Mouse (Mus musculus): ENCODE data around the gene Ndrg4. TPM values are rescaled to one million over a fixed set of nuclear protein-coding genes. Genes with fewer than 3 reads are reported as not detected.

Ndrg4 gene
- polyA plus RNA-seq, 1 experiment from 2014 or later, result 45.5 TPM

- no peak for ATAC-seq (ENCODE audit: low FRiP score)
- Histone ChIP-seq H3K36me3 (ENCODE audit: control insufficient read depth, insufficient read depth, low read length) (no peaks in the 10 kb centered on the region), H3K27me3 (ENCODE audit: control insufficient read depth, insufficient read depth, low read length) (peaks cover 16% of the 10 kb centered on the region), H3K4me2 (no peak overlapping the region), H3K27ac (ENCODE audit: low read depth, low read length) (no peak overlapping the region), H3K4me1 (ENCODE audit: control insufficient read depth, insufficient read depth, low read length) (no peaks in the 10 kb centered on the region), H3K4me3 (ENCODE audit: low read depth, low read length) (no peak overlapping the region), H3K9ac (ENCODE audit: low read length) (no peak overlapping the region), H3K9me3 (ENCODE audit: control insufficient read depth, low read length) (no peaks in the 10 kb centered on the region)
- 84% methylated on average over 6 of the region's 6 CpGs for WGBS
- DNase-seq (ENCODE audit: low spot score, missing footprints), result no peak
Measured at GRCm38 (mm10) chr8:95671861-95672260, 4.9 kb upstream of the Ndrg4 start.

DNA sequence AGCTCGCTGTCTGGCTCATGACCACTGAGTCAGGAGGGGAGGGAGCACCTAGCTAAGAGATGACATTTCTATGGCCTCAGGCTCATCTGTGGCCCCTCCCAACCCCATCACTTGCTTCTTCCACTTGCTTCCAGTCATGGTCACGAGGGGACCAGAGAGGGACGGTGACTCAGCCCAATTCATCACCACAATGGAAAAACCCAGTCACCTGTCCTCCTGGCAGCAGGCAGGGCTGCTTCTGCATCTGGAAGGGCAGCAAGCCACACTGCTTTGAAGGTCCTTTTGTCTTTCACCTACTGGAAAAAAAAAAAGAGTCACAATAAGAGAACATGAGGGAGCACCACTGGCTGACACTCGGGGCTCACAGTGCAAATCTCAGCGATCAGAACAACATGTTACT lies 4.0 kb upstream of the Ndrg4 start:
- DNase-seq (ENCODE audit: low spot score, missing footprints) (no peak), ATAC-seq (ENCODE audit: low FRiP score) (no peak)
- no peak overlapping the region for H3K4me2 ChIP-seq
- peaks cover 25% of the 10 kb centered on the region for H3K27me3 ChIP-seq (ENCODE audit: control insufficient read depth, insufficient read depth, low read length)
- no peaks in the 10 kb centered on the region for H3K9me3 ChIP-seq (ENCODE audit: control insufficient read depth, low read length)
- no peaks in the 10 kb centered on the region for H3K36me3 ChIP-seq (ENCODE audit: control insufficient read depth, insufficient read depth, low read length)
- H3K4me1 ChIP-seq (ENCODE audit: control insufficient read depth, insufficient read depth, low read length), result peaks cover 6% of the 10 kb centered on the region
- H3K4me3 ChIP-seq (ENCODE audit: low read depth, low read length), result no peak overlapping the region
- H3K27ac ChIP-seq (ENCODE audit: low read depth, low read length), result no peak overlapping the region
- H3K9ac ChIP-seq (ENCODE audit: low read length), result no peak overlapping the region
- 83% methylated on average over 5 of the region's 5 CpGs for WGBS

DNA sequence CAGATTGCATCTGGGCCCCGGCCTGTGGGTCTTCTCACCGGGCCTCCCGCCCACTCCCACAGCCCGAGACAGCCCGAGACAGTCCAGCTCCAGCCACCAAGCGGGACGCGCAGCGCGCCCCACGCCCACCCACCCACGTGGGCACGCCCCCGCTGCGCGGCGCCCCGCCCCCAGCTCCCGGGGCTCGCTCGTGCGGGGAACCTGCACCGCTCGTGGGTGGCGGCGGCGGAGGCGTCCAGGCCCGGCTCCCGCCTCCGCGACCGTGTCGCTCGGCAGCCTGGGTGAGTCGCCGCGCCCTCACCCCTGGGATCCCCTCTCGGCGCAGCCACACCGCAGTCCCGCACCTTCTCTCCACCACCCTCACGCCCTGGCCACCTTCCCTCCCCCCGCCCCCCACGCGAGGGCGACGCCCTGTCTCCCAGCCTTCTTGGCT lies 827 bp downstream of the Ndrg4 start:
- peak overlapping the region; percentile 53 for H3K4me3 ChIP-seq (ENCODE audit: low read depth, low read length)
- peak overlapping the region; percentile 65 for H3K9ac ChIP-seq (ENCODE audit: low read length)
- no peak overlapping the region for H3K27ac ChIP-seq (ENCODE audit: low read depth, low read length)
- 2% methylated on average over 30 of the region's 48 CpGs for WGBS
- no peaks in the 10 kb centered on the region for H3K9me3 ChIP-seq (ENCODE audit: control insufficient read depth, low read length)
- peak overlapping the region; percentile 90 for H3K4me2 ChIP-seq
- DNase-seq (ENCODE audit: low spot score, missing footprints) (no peak), ATAC-seq (ENCODE audit: low FRiP score) (peak; percentile 71)
- H3K27me3 ChIP-seq (ENCODE audit: control insufficient read depth, insufficient read depth, low read length), result peaks cover 42% of the 10 kb centered on the region
- H3K4me1 ChIP-seq (ENCODE audit: control insufficient read depth, insufficient read depth, low read length), result peaks cover 12% of the 10 kb centered on the region
- no peaks in the 10 kb centered on the region for H3K36me3 ChIP-seq (ENCODE audit: control insufficient read depth, insufficient read depth, low read length)

GRCm38 (mm10) chr8:95678024-95678611 lies 1.3 kb downstream of the Ndrg4 start:
- DNase-seq (ENCODE audit: low spot score, missing footprints), result peak; percentile 92

GRCm38 (mm10) chr8:95688073-95688672 lies 11.4 kb downstream of the Ndrg4 start:
- 77% methylated on average over 10 of the region's 10 CpGs for WGBS
- no peaks in the 10 kb centered on the region for H3K36me3 ChIP-seq (ENCODE audit: control insufficient read depth, insufficient read depth, low read length)
- H3K9me3 ChIP-seq (ENCODE audit: control insufficient read depth, low read length), result no peaks in the 10 kb centered on the region
- H3K4me3 ChIP-seq (ENCODE audit: low read depth, low read length), result no peak overlapping the region
- no peaks in the 10 kb centered on the region for H3K27me3 ChIP-seq (ENCODE audit: control insufficient read depth, insufficient read depth, low read length)
- ATAC-seq (ENCODE audit: low FRiP score) (no peak), DNase-seq (ENCODE audit: low spot score, missing footprints) (no peak)
- no peak overlapping the region for H3K4me2 ChIP-seq
- H3K27ac ChIP-seq (ENCODE audit: low read depth, low read length), result no peak overlapping the region
- H3K9ac ChIP-seq (ENCODE audit: low read length), result no peak overlapping the region
- H3K4me1 ChIP-seq (ENCODE audit: control insufficient read depth, insufficient read depth, low read length), result no peaks in the 10 kb centered on the region; the same call in 1 of the 2 replicates

More at GRCm38 (mm10) chr8:95678024-95678611, 1.3 kb downstream of the Ndrg4 start:
- Histone ChIP-seq H3K9ac (ENCODE audit: low read length) (peak overlapping the region; percentile 65), H3K4me2 (peak overlapping the region; percentile 90), H3K4me1 (ENCODE audit: control insufficient read depth, insufficient read depth, low read length) (peaks cover 12% of the 10 kb centered on the region), H3K36me3 (ENCODE audit: control insufficient read depth, insufficient read depth, low read length) (no peaks in the 10 kb centered on the region), H3K27me3 (ENCODE audit: control insufficient read depth, insufficient read depth, low read length) (peaks cover 42% of the 10 kb centered on the region), H3K27ac (ENCODE audit: low read depth, low read length) (no peak overlapping the region), H3K4me3 (ENCODE audit: low read depth, low read length) (peak overlapping the region; percentile 53), H3K9me3 (ENCODE audit: control insufficient read depth, low read length) (no peaks in the 10 kb centered on the region)
- peak; percentile 59 for ATAC-seq (ENCODE audit: low FRiP score)
- WGBS, result under 1% methylated on average over 58 of the region's 70 CpGs

- Histone ChIP-seq H3K4me1 (ENCODE audit: control insufficient read depth, insufficient read depth, low read length) (peaks cover 8% of the 10 kb centered on the region), H3K27ac (ENCODE audit: low read depth, low read length) (no peak overlapping the region), H3K36me3 (ENCODE audit: control insufficient read depth, insufficient read depth, low read length) (no peaks in the 10 kb centered on the region), H3K4me2 (no peak overlapping the region), H3K4me3 (ENCODE audit: low read depth, low read length) (no peak overlapping the region), H3K9ac (ENCODE audit: low read length) (no peak overlapping the region), H3K9me3 (ENCODE audit: control insufficient read depth, low read length) (no peaks in the 10 kb centered on the region), H3K27me3 (ENCODE audit: control insufficient read depth, insufficient read depth, low read length) (peaks cover 2% of the 10 kb centered on the region; the same call in 1 of the 2 replicates)
- ATAC-seq (ENCODE audit: low FRiP score) (no peak), DNase-seq (ENCODE audit: low spot score, missing footprints) (no peak)
- WGBS, result 85% methylated on average over 13 of the region's 13 CpGs
Measured at GRCm38 (mm10) chr8:95690929-95691541, 14.3 kb downstream of the Ndrg4 start.

DNA sequence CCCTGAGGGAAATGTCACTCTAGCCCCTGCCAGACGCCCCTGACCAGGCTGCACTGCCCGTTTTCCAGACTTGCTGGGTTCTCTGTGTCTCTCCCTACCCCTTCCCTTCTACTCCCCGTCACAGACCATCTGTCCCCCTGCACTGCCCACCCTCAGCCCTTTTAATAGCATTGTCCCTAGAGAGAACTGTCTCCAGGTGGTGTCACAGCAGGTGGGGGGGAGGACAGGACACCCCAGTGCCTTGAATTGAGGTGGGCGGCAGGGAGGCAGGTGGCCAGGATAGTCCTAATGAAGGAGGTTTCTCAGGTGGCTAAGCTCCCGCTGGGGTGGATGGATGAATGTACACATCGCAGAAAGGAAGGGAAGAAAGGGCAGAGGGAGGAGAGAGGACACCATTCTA lies 17.9 kb downstream of the Ndrg4 start:
- no peak for DNase-seq (ENCODE audit: low spot score, missing footprints)
- H3K27ac ChIP-seq (ENCODE audit: low read depth, low read length), result no peak overlapping the region
- peaks cover 8% of the 10 kb centered on the region for H3K4me1 ChIP-seq (ENCODE audit: control insufficient read depth, insufficient read depth, low read length)
- 12% methylated on average over 6 of the region's 6 CpGs for WGBS
- no peak overlapping the region for H3K4me3 ChIP-seq (ENCODE audit: low read depth, low read length)
- H3K9ac ChIP-seq (ENCODE audit: low read length), result no peak overlapping the region
- no peaks in the 10 kb centered on the region for H3K36me3 ChIP-seq (ENCODE audit: control insufficient read depth, insufficient read depth, low read length)
- peak; percentile 45; the same call in 1 of the 2 replicates for ATAC-seq (ENCODE audit: low FRiP score)
- no peaks in the 10 kb centered on the region for H3K9me3 ChIP-seq (ENCODE audit: control insufficient read depth, low read length)
- 0 out of 2 replicates have a peak overlapping the region, but pooled peaks have one; percentile 5 for H3K4me2 ChIP-seq
- peaks cover 5% of the 10 kb centered on the region; the same call in 1 of the 2 replicates for H3K27me3 ChIP-seq (ENCODE audit: control insufficient read depth, insufficient read depth, low read length)

DNA sequence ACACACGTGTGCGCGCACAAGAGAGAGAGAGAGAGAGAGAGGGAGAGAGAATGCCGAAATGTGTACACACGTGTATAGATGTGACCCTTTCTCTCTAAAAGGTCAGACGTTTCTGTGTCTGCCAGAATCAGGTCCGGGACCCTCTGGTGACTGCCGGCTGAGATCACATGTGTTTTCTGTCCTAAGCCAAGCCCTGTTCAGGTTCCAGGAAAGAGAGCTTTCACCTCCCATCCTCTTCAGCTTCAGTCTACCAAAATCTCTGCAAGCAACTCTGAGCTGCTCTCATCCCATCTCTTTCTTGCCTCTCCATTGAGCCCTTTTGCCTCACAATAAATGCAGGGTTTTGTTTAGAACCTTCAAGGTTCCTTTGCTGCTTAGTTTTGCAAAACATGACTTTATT lies 19.9 kb downstream of the Ndrg4 start:
- WGBS, result 54% methylated on average over 7 of the region's 8 CpGs
- no peak overlapping the region for H3K9ac ChIP-seq (ENCODE audit: low read length)
- DNase-seq (ENCODE audit: low spot score, missing footprints) (no peak), ATAC-seq (ENCODE audit: low FRiP score) (no peak)
- H3K9me3 ChIP-seq (ENCODE audit: control insufficient read depth, low read length), result no peaks in the 10 kb centered on the region
- H3K4me3 ChIP-seq (ENCODE audit: low read depth, low read length), result no peak overlapping the region
- peaks cover 5% of the 10 kb centered on the region; the same call in 1 of the 2 replicates for H3K27me3 ChIP-seq (ENCODE audit: control insufficient read depth, insufficient read depth, low read length)
- H3K4me1 ChIP-seq (ENCODE audit: control insufficient read depth, insufficient read depth, low read length), result peaks cover 10% of the 10 kb centered on the region
- no peak overlapping the region for H3K27ac ChIP-seq (ENCODE audit: low read depth, low read length)
- no peak overlapping the region for H3K4me2 ChIP-seq
- no peaks in the 10 kb centered on the region for H3K36me3 ChIP-seq (ENCODE audit: control insufficient read depth, insufficient read depth, low read length)

DNA sequence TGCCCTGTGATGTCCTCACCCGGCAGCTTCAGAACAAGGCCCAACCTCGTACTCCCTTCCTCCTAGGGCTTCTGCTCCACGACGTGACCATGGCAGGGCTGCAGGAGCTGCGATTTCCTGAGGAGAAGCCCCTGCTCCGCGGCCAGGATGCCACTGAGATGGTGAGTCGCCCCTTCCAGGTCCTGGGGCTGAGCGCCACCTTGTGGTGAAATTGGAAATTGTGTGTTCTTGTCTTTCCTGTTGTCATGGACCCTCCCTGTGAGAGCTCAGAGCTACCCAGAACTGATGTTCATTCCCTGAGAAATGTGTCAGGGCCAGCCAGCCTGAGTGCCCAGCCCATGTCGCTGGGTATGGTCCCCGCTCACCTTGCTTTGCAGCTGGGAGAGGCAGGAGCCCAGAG lies 20.3 kb downstream of the Ndrg4 start:
- Histone ChIP-seq H3K4me3 (ENCODE audit: low read depth, low read length) (no peak overlapping the region), H3K27me3 (ENCODE audit: control insufficient read depth, insufficient read depth, low read length) (peaks cover 5% of the 10 kb centered on the region; the same call in 1 of the 2 replicates), H3K27ac (ENCODE audit: low read depth, low read length) (no peak overlapping the region), H3K4me1 (ENCODE audit: control insufficient read depth, insufficient read depth, low read length) (peaks cover 10% of the 10 kb centered on the region), H3K9ac (ENCODE audit: low read length) (no peak overlapping the region), H3K36me3 (ENCODE audit: control insufficient read depth, insufficient read depth, low read length) (no peaks in the 10 kb centered on the region), H3K9me3 (ENCODE audit: control insufficient read depth, low read length) (no peaks in the 10 kb centered on the region), H3K4me2 (no peak overlapping the region)
- WGBS, result under 1% methylated on average over 11 of the region's 11 CpGs
- DNase-seq (ENCODE audit: low spot score, missing footprints) (peak; percentile 100), ATAC-seq (ENCODE audit: low FRiP score) (peak; percentile 63)
